Mouse (Mus musculus) B cell, adult (primary cell): ENCODE data around the gene Abcc10. TPM values are rescaled to one million over a fixed set of nuclear protein-coding genes. Genes with fewer than 3 reads are reported as not detected.

Source experiments
- total RNA-seq: library from RNA; stranded (reverse); gene quantifications from 4 replicates; pipeline ENCODE4 v1.2.4, GENCODE M21; 2023; ENCODE audit not compliant: inconsistent age

Gene Abcc10
- total RNA-seq: 13.3 to 15.3 TPM (median 14.8 TPM) in 4 replicates

GRCm38 (mm10) chr17:46327906-46328534, at the start of gene Abcc10:
Abcc10 (minus strand) TSS chr17:46328352.

GRCm38 (mm10) chr17:46297364-46298219, 30.6 kb downstream of the Abcc10 start, which contains the start of gene Dlk2:
Dlk2 (plus strand) TSS chr17:46297421.

GRCm38 (mm10) chr17:46282483-46283123, 45.5 kb downstream of the Abcc10 start, which contains the start of gene Tjap1:
Tjap1 (minus strand) TSS chr17:46283026.

GRCm38 (mm10) chr17:46253452-46254084, 74.6 kb downstream of the Abcc10 start, which contains the start of gene Lrrc73:
Lrrc73 (plus strand) TSS chr17:46253531.

Other genes with a start within 250 kb of the Abcc10 start
- 47.3 to 60.2 TPM (median 53.7 TPM) in 4 replicates for gene Mrps18a, start 217.4 kb downstream of the Abcc10 start, total RNA-seq
- gene Rsph9, start 184.1 kb downstream of the Abcc10 start, total RNA-seq: 0.75 to 1.00 TPM in 2 of 4 replicates, not detected in the others
- gene Mad2l1bp, start 174.8 kb downstream of the Abcc10 start, total RNA-seq: 15.6 to 22.9 TPM (median 21.3 TPM) in 4 replicates
- 235 to 259 TPM (median 246 TPM) in 4 replicates for gene Gtpbp2, start 167.3 kb downstream of the Abcc10 start, total RNA-seq
- gene Polh, start 125.7 kb downstream of the Abcc10 start, total RNA-seq: 13.6 to 16.2 TPM (median 15.4 TPM) in 4 replicates
- gene Xpo5, start 125.6 kb downstream of the Abcc10 start, total RNA-seq: 38.1 to 43.0 TPM (median 40.4 TPM) in 4 replicates
- gene Polr1c, start 80.3 kb downstream of the Abcc10 start, total RNA-seq: 52.1 to 58.8 TPM (median 57.5 TPM) in 4 replicates
- gene Yipf3, start 80.3 kb downstream of the Abcc10 start, total RNA-seq: 71.3 to 86.5 TPM (median 83.7 TPM) in 4 replicates
- 2.4 to 3.2 TPM (median 3.1 TPM) in 4 replicates for gene Lrrc73, start 74.8 kb downstream of the Abcc10 start, total RNA-seq
- 60.9 to 70.2 TPM (median 65.6 TPM) in 4 replicates for gene Tjap1, start 45.3 kb downstream of the Abcc10 start, total RNA-seq
- gene Dlk2, start 30.9 kb downstream of the Abcc10 start, total RNA-seq: not detected in 4 replicates
- gene Zfp318, start 55.4 kb upstream of the Abcc10 start, total RNA-seq: 257 to 298 TPM (median 276 TPM) in 4 replicates
- gene Crip3, start 100.6 kb upstream of the Abcc10 start, total RNA-seq: 5.9 to 11.1 TPM (median 7.5 TPM) in 4 replicates
- gene Slc22a7, start 110.1 kb upstream of the Abcc10 start, total RNA-seq: not detected in 4 replicates
- gene Ttbk1, start 159.3 kb upstream of the Abcc10 start, total RNA-seq: 2.7 to 5.4 TPM (median 3.9 TPM) in 4 replicates
- 0.45 to 0.71 TPM in 2 of 4 replicates, not detected in the others for gene Dnph1, start 168.4 kb upstream of the Abcc10 start, total RNA-seq
- gene Cul9, start 218.0 kb upstream of the Abcc10 start, total RNA-seq: 14.3 to 16.9 TPM (median 15.9 TPM) in 4 replicates
- gene Srf, start 227.8 kb upstream of the Abcc10 start, total RNA-seq: 84.2 to 96.1 TPM (median 88.7 TPM) in 4 replicates